Mouse (Mus musculus): ENCODE measurements at regions not wholly inside any gene's neighbourhood (a gene's known extent, or its start where the extent isn't known, plus 50 kb on each side); places are given as distances from the start of the nearest gene placed in this dataset.

GRCm38 (mm10) chr9:89858005-89858404 lies 51.7 kb upstream of the Rasgrf1 start:
- no peak for ATAC-seq (ENCODE audit: low FRiP score)
- no peak overlapping the region for H3K4me3 ChIP-seq
- H3K4me2 ChIP-seq, result no peak overlapping the region
- H3K9me3 ChIP-seq, result no peaks in the 10 kb centered on the region
- H3K27me3 ChIP-seq, result no peaks in the 10 kb centered on the region
- H3K36me3 ChIP-seq, result no peaks in the 10 kb centered on the region
- no peak overlapping the region for H3K27ac ChIP-seq
- peaks cover 4% of the 10 kb centered on the region; the same call in 1 of the 2 replicates for H3K4me1 ChIP-seq (replicated peaks)
- no peak overlapping the region for H3K9ac ChIP-seq

GRCm38 (mm10) chr9:89850491-89851282 lies 59.0 kb upstream of the Rasgrf1 start:
- Histone ChIP-seq H3K4me2 (no peak overlapping the region), H3K4me3 (no peak overlapping the region), H3K4me1 (replicated peaks) (no peaks in the 10 kb centered on the region), H3K9ac (no peak overlapping the region), H3K36me3 (no peaks in the 10 kb centered on the region), H3K9me3 (no peaks in the 10 kb centered on the region), H3K27me3 (no peaks in the 10 kb centered on the region), H3K27ac (no peak overlapping the region)
- no peak for ATAC-seq (ENCODE audit: low FRiP score)
- 85% methylated on average over 10 of the region's 10 CpGs for WGBS

GRCm38 (mm10) chr9:89849947-89850346 lies 59.8 kb upstream of the Rasgrf1 start:
- H3K27me3 ChIP-seq, result no peaks in the 10 kb centered on the region
- no peaks in the 10 kb centered on the region for H3K36me3 ChIP-seq
- H3K9me3 ChIP-seq, result no peaks in the 10 kb centered on the region
- no peak for ATAC-seq (ENCODE audit: low FRiP score)
- H3K4me2 ChIP-seq, result no peak overlapping the region
- no peak overlapping the region for H3K9ac ChIP-seq
- H3K4me1 ChIP-seq (replicated peaks), result no peaks in the 10 kb centered on the region
- WGBS, result 79% methylated on average over 3 of the region's 3 CpGs
- no peak overlapping the region for H3K27ac ChIP-seq
- H3K4me3 ChIP-seq, result no peak overlapping the region

DNA sequence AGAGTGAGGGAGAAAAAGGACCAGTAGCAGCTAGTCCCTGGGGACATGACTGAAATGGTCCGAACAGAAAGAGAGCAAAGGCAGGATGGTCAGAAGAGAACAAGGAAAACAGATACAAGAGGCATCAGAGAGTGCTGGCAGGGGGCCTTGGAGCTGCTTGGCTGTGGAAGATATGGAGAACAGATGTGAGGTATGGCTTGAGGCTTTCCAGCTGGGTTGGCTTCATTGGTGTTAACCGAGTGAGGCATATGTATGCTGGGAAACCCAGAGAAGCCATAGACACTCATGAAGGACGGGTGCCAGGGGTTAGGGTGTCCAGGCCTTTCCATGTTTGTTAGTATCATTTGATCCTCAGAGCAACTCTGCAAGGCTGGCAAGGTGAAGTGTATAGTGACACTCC lies 61.1 kb upstream of the Rasgrf1 start:
- Histone ChIP-seq H3K27ac (no peak overlapping the region), H3K9me3 (no peaks in the 10 kb centered on the region), H3K4me1 (replicated peaks) (no peaks in the 10 kb centered on the region), H3K4me3 (no peak overlapping the region), H3K9ac (no peak overlapping the region), H3K27me3 (no peaks in the 10 kb centered on the region), H3K4me2 (no peak overlapping the region), H3K36me3 (no peaks in the 10 kb centered on the region)
- 71% methylated on average over 3 of the region's 3 CpGs for WGBS
- ATAC-seq (ENCODE audit: low FRiP score), result no peak

DNA sequence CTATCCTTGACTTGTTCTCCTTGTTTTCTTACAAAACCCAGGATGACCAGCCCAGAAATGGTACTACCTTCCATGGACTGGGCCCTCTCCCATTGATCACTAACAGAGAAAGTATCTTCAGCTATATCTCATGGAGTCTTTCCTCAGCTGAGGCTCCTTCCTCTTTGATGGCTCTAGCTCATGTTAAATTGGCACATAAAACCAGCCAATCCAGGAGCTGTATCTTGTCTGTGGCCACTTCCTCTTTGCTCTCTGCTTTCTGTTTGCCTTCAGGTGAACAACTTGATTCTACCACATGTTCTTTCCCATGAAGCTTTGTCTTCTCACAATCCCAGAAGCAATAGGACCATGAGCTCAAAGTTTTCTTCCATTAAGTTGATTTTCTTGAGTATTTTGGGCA lies 62.7 kb upstream of the Rasgrf1 start:
- H3K36me3 ChIP-seq, result no peaks in the 10 kb centered on the region
- ATAC-seq (ENCODE audit: low FRiP score), result no peak
- peaks cover 7% of the 10 kb centered on the region for H3K4me1 ChIP-seq (replicated peaks)
- no peak overlapping the region for H3K9ac ChIP-seq
- no peak overlapping the region for H3K4me2 ChIP-seq
- H3K27ac ChIP-seq, result no peak overlapping the region
- no peak overlapping the region for H3K4me3 ChIP-seq
- H3K27me3 ChIP-seq, result no peaks in the 10 kb centered on the region
- H3K9me3 ChIP-seq, result no peaks in the 10 kb centered on the region

- Histone ChIP-seq H3K9ac (no peak overlapping the region), H3K27ac (no peak overlapping the region), H3K9me3 (no peaks in the 10 kb centered on the region), H3K4me3 (no peak overlapping the region), H3K4me1 (replicated peaks) (peaks cover 9% of the 10 kb centered on the region), H3K4me2 (no peak overlapping the region), H3K36me3 (no peaks in the 10 kb centered on the region), H3K27me3 (no peaks in the 10 kb centered on the region)
- WGBS, result 85% methylated on average over 8 of the region's 8 CpGs
- ATAC-seq (ENCODE audit: low FRiP score), result no peak; the same call in 1 of the 2 replicates
Measured at GRCm38 (mm10) chr9:89842776-89843089, 67.0 kb upstream of the Rasgrf1 start.

GRCm38 (mm10) chr9:89841866-89842775 lies 67.6 kb upstream of the Rasgrf1 start:
- no peaks in the 10 kb centered on the region for H3K36me3 ChIP-seq
- H3K27ac ChIP-seq, result no peak overlapping the region
- ATAC-seq (ENCODE audit: low FRiP score), result peak; percentile 78
- 0 out of 2 replicates have a peak overlapping the region, but pooled peaks have one; percentile 7 for H3K4me2 ChIP-seq
- no peak overlapping the region for H3K4me3 ChIP-seq
- 56% methylated on average over 12 of the region's 12 CpGs for WGBS
- no peaks in the 10 kb centered on the region for H3K27me3 ChIP-seq
- no peak overlapping the region for H3K9ac ChIP-seq
- H3K4me1 ChIP-seq (replicated peaks), result peaks cover 9% of the 10 kb centered on the region
- H3K9me3 ChIP-seq, result no peaks in the 10 kb centered on the region

DNA sequence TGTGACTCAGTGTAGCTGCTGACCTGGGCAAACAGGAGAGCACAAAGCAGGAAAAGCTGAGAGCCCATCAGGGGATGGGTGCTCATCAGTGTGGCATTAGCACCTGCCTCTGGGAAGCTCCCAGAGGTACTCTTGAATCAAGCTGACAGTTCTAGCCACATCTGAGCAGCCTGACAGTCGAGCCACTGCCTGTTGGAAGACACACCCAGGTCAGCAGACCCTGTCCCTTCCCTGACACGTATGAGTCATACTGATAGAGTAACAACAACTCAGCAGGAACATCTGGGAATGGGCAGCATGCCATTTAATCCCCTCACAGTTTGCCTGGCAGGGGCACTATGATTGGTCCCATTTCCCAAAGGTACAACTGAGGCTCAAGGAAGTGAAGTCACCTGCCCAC lies 68.3 kb upstream of the Rasgrf1 start:
- no peak overlapping the region for H3K4me2 ChIP-seq
- H3K9me3 ChIP-seq, result no peaks in the 10 kb centered on the region
- no peak for ATAC-seq (ENCODE audit: low FRiP score)
- H3K4me3 ChIP-seq, result no peak overlapping the region
- H3K4me1 ChIP-seq (replicated peaks), result peaks cover 9% of the 10 kb centered on the region
- H3K9ac ChIP-seq, result no peak overlapping the region
- no peak overlapping the region for H3K27ac ChIP-seq
- no peaks in the 10 kb centered on the region for H3K36me3 ChIP-seq
- H3K27me3 ChIP-seq, result no peaks in the 10 kb centered on the region
- WGBS, result 46% methylated on average over 2 of the region's 2 CpGs

DNA sequence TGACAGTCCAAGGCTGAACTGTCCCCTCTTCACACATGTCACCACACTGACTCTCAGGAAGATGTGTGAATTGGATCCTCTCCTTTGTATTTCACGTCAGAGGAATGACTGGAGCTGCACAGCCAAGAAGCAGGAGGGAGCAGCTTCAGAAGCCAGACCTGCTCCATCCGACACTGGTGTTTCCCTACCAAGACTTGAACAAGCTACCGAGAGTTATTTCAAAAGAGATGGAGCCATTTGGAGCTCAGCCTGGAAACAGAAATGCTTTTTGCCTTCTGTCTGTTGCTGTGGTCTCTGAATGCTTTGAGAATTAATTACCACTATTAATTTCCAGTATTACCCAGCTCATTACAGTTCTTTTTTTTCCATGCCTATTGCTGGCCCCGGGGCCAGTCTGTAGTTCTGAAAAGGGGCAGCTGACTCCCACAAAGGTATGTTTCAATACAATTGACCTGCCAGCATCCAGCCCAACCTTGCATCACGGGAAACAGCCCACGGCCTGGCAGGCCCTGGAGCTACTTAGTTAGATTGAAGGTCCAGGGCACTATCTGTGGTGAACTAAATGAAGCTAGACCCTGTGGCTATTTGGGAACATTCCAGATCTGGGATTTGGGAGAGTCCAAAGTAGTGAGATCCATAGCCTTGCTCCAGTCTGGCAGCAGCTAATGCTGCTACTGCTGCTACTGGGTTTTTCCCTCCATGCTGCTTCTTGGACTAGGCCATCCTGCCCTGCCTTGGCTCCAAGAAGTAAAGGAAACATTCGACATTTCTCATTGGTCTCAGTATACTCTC lies 73.1 kb upstream of the Rasgrf1 start:
- H3K9me3 ChIP-seq, result no peaks in the 10 kb centered on the region
- H3K4me2 ChIP-seq, result no peak overlapping the region
- H3K36me3 ChIP-seq, result no peaks in the 10 kb centered on the region
- H3K27me3 ChIP-seq, result no peaks in the 10 kb centered on the region
- no peaks in the 10 kb centered on the region for H3K4me1 ChIP-seq (replicated peaks)
- no peak for ATAC-seq (ENCODE audit: low FRiP score)
- H3K27ac ChIP-seq, result no peak overlapping the region
- H3K4me3 ChIP-seq, result no peak overlapping the region
- 81% methylated on average over 7 of the region's 7 CpGs for WGBS
- no peak overlapping the region for H3K9ac ChIP-seq

GRCm38 (mm10) chr9:89833596-89833995 lies 76.1 kb upstream of the Rasgrf1 start:
- Histone ChIP-seq H3K4me2 (no peak overlapping the region), H3K27me3 (no peaks in the 10 kb centered on the region), H3K4me1 (replicated peaks) (no peaks in the 10 kb centered on the region), H3K27ac (no peak overlapping the region), H3K9ac (no peak overlapping the region), H3K4me3 (no peak overlapping the region), H3K9me3 (no peaks in the 10 kb centered on the region), H3K36me3 (no peaks in the 10 kb centered on the region)
- no peak for ATAC-seq (ENCODE audit: low FRiP score)
- WGBS, result 84% methylated on average over 9 of the region's 9 CpGs

DNA sequence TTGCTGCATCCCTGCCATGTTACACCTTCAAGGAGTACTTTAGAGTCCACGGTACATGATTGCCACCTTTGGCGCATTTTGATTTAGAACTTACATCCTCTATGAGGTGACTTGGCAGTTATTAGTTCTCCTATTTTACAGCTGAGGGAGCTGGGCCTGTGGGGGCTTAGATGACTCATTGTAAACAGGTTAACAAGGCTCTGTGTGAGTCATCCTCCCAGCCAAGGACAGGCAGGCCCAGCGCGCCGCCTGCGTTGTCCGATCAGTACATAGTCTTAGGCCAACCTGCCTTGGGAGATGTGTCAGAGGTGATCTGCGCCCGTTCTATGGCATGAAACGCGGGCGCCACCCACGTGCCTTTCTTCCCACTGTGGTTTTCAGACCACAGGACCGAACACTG lies 77.9 kb upstream of the Rasgrf1 start:
- no peaks in the 10 kb centered on the region for H3K36me3 ChIP-seq
- H3K9me3 ChIP-seq, result no peaks in the 10 kb centered on the region
- no peak overlapping the region for H3K4me3 ChIP-seq
- H3K4me1 ChIP-seq (replicated peaks), result 0 out of 2 replicates have a peak, but pooled peaks cover 2% of the 10 kb centered on the region
- 93% methylated on average over 14 of the region's 14 CpGs for WGBS
- no peak overlapping the region for H3K9ac ChIP-seq
- no peak overlapping the region for H3K4me2 ChIP-seq
- ATAC-seq (ENCODE audit: low FRiP score), result no peak
- H3K27ac ChIP-seq, result no peak overlapping the region
- H3K27me3 ChIP-seq, result no peaks in the 10 kb centered on the region

DNA sequence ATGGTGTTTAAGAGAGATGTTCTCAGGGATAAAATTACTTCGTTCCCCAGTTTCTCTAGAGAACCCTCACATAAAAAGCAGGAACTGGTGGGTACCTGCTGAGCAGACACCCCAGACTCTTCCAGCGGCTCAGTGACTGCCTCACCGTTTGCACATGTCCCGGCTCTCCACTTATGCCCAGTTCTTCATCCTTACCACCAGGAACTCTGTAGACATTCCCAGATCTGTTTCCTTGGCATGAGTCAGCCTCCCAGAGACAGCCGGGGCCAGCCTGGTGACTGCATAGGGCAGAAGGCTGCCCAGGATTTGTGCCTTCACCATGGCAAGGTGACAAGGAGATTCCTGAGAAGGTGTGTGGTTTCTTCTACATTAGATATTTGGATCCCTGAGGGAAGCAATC lies 81.6 kb upstream of the Rasgrf1 start:
- Histone ChIP-seq H3K4me1 (replicated peaks) (0 out of 2 replicates have a peak, but pooled peaks cover 5% of the 10 kb centered on the region), H3K4me3 (no peak overlapping the region), H3K27me3 (no peaks in the 10 kb centered on the region), H3K9ac (no peak overlapping the region), H3K9me3 (no peaks in the 10 kb centered on the region), H3K27ac (no peak overlapping the region), H3K4me2 (no peak overlapping the region), H3K36me3 (no peaks in the 10 kb centered on the region)
- ATAC-seq (ENCODE audit: low FRiP score), result no peak
- WGBS, result 95% methylated on average over 5 of the region's 5 CpGs

Data from hindbrain, embryonic 13.5 days (tissue).